In the genomic region with DNA sequence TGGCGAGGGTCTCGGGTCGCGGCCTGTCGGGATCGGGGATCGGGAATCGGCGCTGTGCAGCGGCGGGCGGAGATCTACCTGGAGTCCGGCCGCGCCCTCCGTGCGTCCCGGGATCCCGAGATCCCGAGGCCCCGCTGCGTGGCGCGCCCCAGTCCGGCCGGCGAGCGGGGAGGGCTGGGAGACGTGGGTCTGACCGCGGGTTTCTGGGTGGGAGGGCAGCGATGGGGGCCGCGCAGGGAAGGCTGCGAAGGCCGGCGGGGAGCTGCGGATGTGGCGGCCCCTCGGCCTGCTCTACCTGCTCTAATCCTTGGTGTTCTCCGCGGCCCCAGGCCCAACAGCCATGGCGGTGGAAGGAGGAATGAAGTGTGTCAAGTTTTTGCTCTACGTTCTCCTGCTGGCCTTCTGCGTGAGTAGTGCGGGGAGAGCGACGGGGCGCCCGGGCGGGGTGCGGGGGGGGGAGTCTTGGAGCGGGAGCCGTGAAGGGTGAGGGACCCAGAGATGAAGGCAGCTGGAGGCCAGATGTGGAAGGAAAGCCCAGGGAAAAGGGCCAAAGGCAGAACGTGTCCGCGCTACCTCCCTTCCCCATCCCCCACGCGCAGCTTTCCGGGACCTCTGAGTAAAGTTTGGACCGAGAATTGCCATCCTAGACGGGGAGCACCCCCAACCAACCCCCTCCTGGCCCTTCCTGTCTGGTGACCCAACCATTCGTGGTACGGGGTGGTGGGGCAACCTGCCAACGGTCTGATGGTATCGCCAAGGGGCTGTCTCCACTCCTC, we compare ENCODE assay signal across 7 mouse cellular contexts. TPM values are rescaled to one million over a fixed set of nuclear protein-coding genes. Genes with fewer than 3 reads are reported as not detected.
DNase-seq lines count a peak whose midpoint lies in the region; ATAC-seq and TF ChIP-seq lines count a peak whose summit lies in the region.

No protein-coding gene starts in this region.

- H3K4me3 ChIP-seq in E14TG2a.4 (replicated peaks; ENCODE audit: low read length), result peak overlapping the region; percentile 90
- H3K4me3 ChIP-seq in embryonic facial prominence, embryonic 12.5 days, result peak overlapping the region; percentile 75
- peak overlapping the region; percentile 92 for H3K4me3 ChIP-seq in stomach, postnatal 0 days (ENCODE audit: low read depth, low read length)

- peaks cover 54% of the 10 kb centered on the region for H3K4me1 ChIP-seq in E14TG2a.4 (replicated peaks; ENCODE audit: low read depth, low read length)
- peaks cover 18% of the 10 kb centered on the region for H3K4me1 ChIP-seq in embryonic facial prominence, embryonic 12.5 days
- H3K4me1 ChIP-seq in stomach, postnatal 0 days (replicated peaks; ENCODE audit: control insufficient read depth, insufficient read depth), result no peaks in the 10 kb centered on the region

- intact Hi-C loops in heart, postnatal 10 days (cut with DNase I), result loop anchor here (5.0 kb wide), 1 partner anchor 67 kb away; no protein-coding TSS in a partner anchor

- ATAC-seq in embryonic facial prominence, embryonic 12.5 days (ENCODE audit: insufficient number of reproducible peaks, insufficient read depth, low FRiP score, low TSS enrichment), result peak; percentile 6; the same call in 1 of the 2 replicates
- peak; percentile 45 for ATAC-seq in megakaryocyte, adult 5-6 weeks (ENCODE audit: poor library complexity, severe bottlenecking)
- peak; percentile 28 for ATAC-seq in stomach, postnatal 0 days (ENCODE audit: low FRiP score, low TSS enrichment)

- WGBS in embryonic facial prominence, embryonic 12.5 days, result under 1% methylated on average over 61 of the region's 66 CpGs
- 2% methylated on average over 53 of the region's 66 CpGs for WGBS in stomach, postnatal 0 days

- peak; percentile 73 for DNase-seq in 3134 (ENCODE audit: extremely low read depth, insufficient read length, low spot score)
- DNase-seq in heart, postnatal 10 days, result peak; percentile 73 to 74
- peak; percentile 66 to 77 for DNase-seq in layer of hippocampus, postnatal 10 days (ENCODE audit: low spot score in 2 of 2)
- DNase-seq in stomach, postnatal 0 days (ENCODE audit: low spot score), result peak; percentile 65

- TF ChIP-seq CTCF in E14TG2a.4 (conservative IDR thresholded peaks at IDR 0.05; ENCODE audit: low read length), result no peak
- no peak for TF ChIP-seq CTCF in stomach, postnatal 0 days (IDR thresholded peaks at IDR 0.05; ENCODE audit: low read depth)

- H3K36me3 ChIP-seq in E14TG2a.4 (ENCODE audit: insufficient read depth, low read length), result peaks cover 41% of the 10 kb centered on the region
- H3K36me3 ChIP-seq in embryonic facial prominence, embryonic 12.5 days, result peaks cover 32% of the 10 kb centered on the region
- H3K36me3 ChIP-seq in stomach, postnatal 0 days (ENCODE audit: control insufficient read depth, insufficient read depth, low read length), result peaks cover 4% of the 10 kb centered on the region; the same call in 1 of the 2 replicates

- TF ChIP-seq EP300 in stomach, postnatal 0 days (optimal IDR thresholded peaks at IDR 0.05), result no peak

- peak overlapping the region; percentile 94 for H3K27ac ChIP-seq in embryonic facial prominence, embryonic 12.5 days
- H3K27ac ChIP-seq in stomach, postnatal 0 days (replicated peaks), result peak overlapping the region; percentile 97

- peaks cover 21% of the 10 kb centered on the region for H3K27me3 ChIP-seq in E14TG2a.4 (ENCODE audit: insufficient read depth, low read length)
- no peaks in the 10 kb centered on the region for H3K27me3 ChIP-seq in embryonic facial prominence, embryonic 12.5 days
- no peaks in the 10 kb centered on the region for H3K27me3 ChIP-seq in stomach, postnatal 0 days (ENCODE audit: control insufficient read depth, insufficient read depth, low read length)

- peak overlapping the region; percentile 87 for H3K9ac ChIP-seq in embryonic facial prominence, embryonic 12.5 days
- H3K9ac ChIP-seq in stomach, postnatal 0 days (ENCODE audit: low read length), result peak overlapping the region; percentile 97

- H3K9me3 ChIP-seq in E14TG2a.4 (ENCODE audit: low read length), result no peaks in the 10 kb centered on the region
- no peaks in the 10 kb centered on the region for H3K9me3 ChIP-seq in embryonic facial prominence, embryonic 12.5 days
- H3K9me3 ChIP-seq in stomach, postnatal 0 days (ENCODE audit: control insufficient read depth, low read length), result no peaks in the 10 kb centered on the region

- peak overlapping the region; percentile 61 for H3K4me2 ChIP-seq in embryonic facial prominence, embryonic 12.5 days (replicated peaks)
- peak overlapping the region; percentile 72 for H3K4me2 ChIP-seq in stomach, postnatal 0 days (replicated peaks; ENCODE audit: low read depth)

RNA-seq across cellular contexts. Expression of gene Cd63, which starts 9.5 kb away (rescaled TPM):
- 459 and 465 TPM in 2 replicates for polyA plus RNA-seq in embryonic facial prominence, embryonic 12.5 days (2016; fragmentation: Nextera tagmentation; extraction: Ambion mirVana)
- 100 to 1,000 TPM; 203 to 239 TPM for total RNA-seq in heart, postnatal 10 days (2021)
- total RNA-seq in layer of hippocampus, postnatal 10 days (2021), result 100 to 1,000 TPM in 1 of 2 experiments, 10 to 100 TPM in 1; 81.7 to 110 TPM
- 60.5 and 76.0 TPM in 2 replicates for total RNA-seq in megakaryocyte, adult 5-6 weeks (2015)
- total RNA-seq in megakaryocyte, adult 5-6 weeks (2017), result 46.8 and 47.1 TPM in 2 replicates
- polyA plus RNA-seq in stomach, postnatal 0 days (2015; fragmentation: Nextera tagmentation; extraction: Ambion mirVana), result 760 and 773 TPM in 2 replicates

RNA-seq across cellular contexts. Expression of gene Rdh5, which starts 12.4 kb away (rescaled TPM):
- 14.2 and 14.7 TPM in 2 replicates for polyA plus RNA-seq in embryonic facial prominence, embryonic 12.5 days (2016; fragmentation: Nextera tagmentation; extraction: Ambion mirVana)
- total RNA-seq in heart, postnatal 10 days (2021), result 1 to 10 TPM; 5.9 to 9.7 TPM
- total RNA-seq in layer of hippocampus, postnatal 10 days (2021), result 1 to 10 TPM; 5.6 to 6.7 TPM
- 3.4 and 6.0 TPM in 2 replicates for total RNA-seq in megakaryocyte, adult 5-6 weeks (2015)
- 0.94 and 3.6 TPM in 2 replicates for total RNA-seq in megakaryocyte, adult 5-6 weeks (2017)
- polyA plus RNA-seq in stomach, postnatal 0 days (2015; fragmentation: Nextera tagmentation; extraction: Ambion mirVana), result 8.1 and 9.5 TPM in 2 replicates

RNA-seq across cellular contexts. Expression of gene Bloc1s1, which starts 13.6 kb away (rescaled TPM):
- 210 and 215 TPM in 2 replicates for polyA plus RNA-seq in embryonic facial prominence, embryonic 12.5 days (2016; fragmentation: Nextera tagmentation; extraction: Ambion mirVana)
- 100 to 1,000 TPM; 188 to 198 TPM for total RNA-seq in heart, postnatal 10 days (2021)
- 100 to 1,000 TPM; 109 to 123 TPM for total RNA-seq in layer of hippocampus, postnatal 10 days (2021)
- 190 and 212 TPM in 2 replicates for total RNA-seq in megakaryocyte, adult 5-6 weeks (2015)
- total RNA-seq in megakaryocyte, adult 5-6 weeks (2017), result 135 and 165 TPM in 2 replicates
- 194 and 198 TPM in 2 replicates for polyA plus RNA-seq in stomach, postnatal 0 days (2015; fragmentation: Nextera tagmentation; extraction: Ambion mirVana)

RNA-seq across cellular contexts. Expression of gene Gdf11, which starts 18.7 kb away (rescaled TPM):
- 10.8 and 11.9 TPM in 2 replicates for polyA plus RNA-seq in embryonic facial prominence, embryonic 12.5 days (2016; fragmentation: Nextera tagmentation; extraction: Ambion mirVana)
- 1 to 10 TPM; 3.1 to 4.0 TPM for total RNA-seq in heart, postnatal 10 days (2021)
- total RNA-seq in layer of hippocampus, postnatal 10 days (2021), result 10 to 100 TPM; 23.1 to 24.0 TPM
- 0.07 and 0.18 TPM in 2 replicates for total RNA-seq in megakaryocyte, adult 5-6 weeks (2015)
- 0.18 and 0.28 TPM in 2 replicates for total RNA-seq in megakaryocyte, adult 5-6 weeks (2017)
- 1.5 and 1.6 TPM in 2 replicates for polyA plus RNA-seq in stomach, postnatal 0 days (2015; fragmentation: Nextera tagmentation; extraction: Ambion mirVana)

RNA-seq across cellular contexts. Expression of gene Itga7, which starts 23.4 kb away (rescaled TPM):
- polyA plus RNA-seq in embryonic facial prominence, embryonic 12.5 days (2016; fragmentation: Nextera tagmentation; extraction: Ambion mirVana), result 5.2 TPM in 2 replicates
- total RNA-seq in heart, postnatal 10 days (2021), result 100 to 1,000 TPM; 125 to 136 TPM
- total RNA-seq in layer of hippocampus, postnatal 10 days (2021), result 10 to 100 TPM; 22.2 to 27.4 TPM
- total RNA-seq in megakaryocyte, adult 5-6 weeks (2015), result not detected in 2 replicates
- not detected in 2 replicates for total RNA-seq in megakaryocyte, adult 5-6 weeks (2017)
- polyA plus RNA-seq in stomach, postnatal 0 days (2015; fragmentation: Nextera tagmentation; extraction: Ambion mirVana), result 8.5 and 8.7 TPM in 2 replicates

Comparison
In these comparisons a context has a peak if more than half of its experiments do, and no peak if none do; other contexts are left out.
1. Peak in every context shown above with its lines: DNase-seq, ATAC-seq, H3K4me3 ChIP-seq and H3K27ac ChIP-seq.